Mouse (Mus musculus) mesoderm, embryonic 11.5 days (tissue): ENCODE data around the gene Bloc1s5.

Source experiments
- DNase-seq: peaks from one replicate; pipeline ENCODE4 v3.0.0-alpha.2; 2012; ENCODE audit warnings: low read depth, low spot score

The Bloc1s5 gene

GRCm38 (mm10) chr13:38573281-38573680 lies 61.6 kb downstream of the Bloc1s5 start:
- no peak for DNase-seq

DNA sequence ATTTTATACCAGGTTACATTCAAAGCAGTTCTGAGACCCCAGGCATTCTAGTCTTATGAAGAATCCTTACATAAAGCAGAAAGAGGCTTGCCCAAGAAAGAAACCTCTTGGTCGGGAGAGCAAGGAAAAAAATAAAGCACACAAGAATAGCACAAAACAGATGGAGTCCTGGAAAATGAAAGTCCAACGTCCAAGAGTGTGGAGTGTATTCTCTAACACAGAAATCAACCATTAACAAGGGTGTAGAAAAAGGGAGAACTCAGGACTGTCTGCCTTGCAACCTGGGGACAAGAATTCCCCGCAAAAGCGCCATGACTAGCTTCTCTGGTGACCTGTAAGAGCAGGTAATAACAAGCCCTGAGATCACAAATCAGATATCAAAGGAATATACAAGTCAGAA lies 69.7 kb downstream of the Bloc1s5 start:
- DNase-seq: no peak

DNA sequence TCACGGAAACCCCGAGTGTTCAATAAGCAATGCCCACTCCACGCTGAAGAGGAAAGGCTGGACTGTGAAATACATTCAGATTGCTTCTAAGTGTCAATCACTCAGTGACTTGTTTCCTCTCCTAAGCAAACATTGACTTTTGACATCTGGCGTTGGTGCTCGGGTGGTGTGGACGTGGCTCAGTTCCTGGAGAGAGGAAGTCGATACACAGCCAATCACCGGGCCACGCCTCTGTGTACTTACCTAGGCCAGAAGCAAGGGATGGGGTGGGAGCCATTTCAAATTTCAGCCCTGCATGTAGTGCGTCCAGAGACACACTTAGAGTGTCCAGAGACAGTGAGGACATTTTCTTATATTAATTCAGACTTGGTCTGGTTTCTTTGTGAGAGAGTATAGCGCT lies 80.3 kb downstream of the Bloc1s5 start:
- no peak for DNase-seq

- DNase-seq: no peak
Observed at GRCm38 (mm10) chr13:38554210-38554609, 80.7 kb downstream of the Bloc1s5 start.

DNA sequence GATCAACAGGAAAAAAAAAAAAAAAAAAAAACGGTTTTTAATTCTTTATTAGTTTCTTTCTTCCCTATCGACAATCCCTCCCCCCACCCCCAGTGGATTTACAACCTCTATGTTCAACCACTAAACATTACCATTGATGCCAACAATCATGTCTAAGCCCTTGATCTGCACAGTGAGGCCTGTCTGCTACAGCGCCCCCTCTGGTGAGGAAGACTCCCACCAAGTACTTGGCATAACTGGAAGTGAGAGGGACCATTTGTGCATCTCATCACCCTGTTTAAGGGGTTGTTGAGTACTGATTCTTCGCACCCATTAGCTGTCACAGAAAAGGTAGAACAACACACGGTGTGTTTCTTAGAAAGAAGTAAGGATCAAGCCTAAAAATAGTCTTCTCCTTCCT lies 86.2 kb downstream of the Bloc1s5 start:
- no peak for DNase-seq

GRCm38 (mm10) chr13:38547717-38548116 lies 87.2 kb downstream of the Bloc1s5 start:
- no peak for DNase-seq

DNA sequence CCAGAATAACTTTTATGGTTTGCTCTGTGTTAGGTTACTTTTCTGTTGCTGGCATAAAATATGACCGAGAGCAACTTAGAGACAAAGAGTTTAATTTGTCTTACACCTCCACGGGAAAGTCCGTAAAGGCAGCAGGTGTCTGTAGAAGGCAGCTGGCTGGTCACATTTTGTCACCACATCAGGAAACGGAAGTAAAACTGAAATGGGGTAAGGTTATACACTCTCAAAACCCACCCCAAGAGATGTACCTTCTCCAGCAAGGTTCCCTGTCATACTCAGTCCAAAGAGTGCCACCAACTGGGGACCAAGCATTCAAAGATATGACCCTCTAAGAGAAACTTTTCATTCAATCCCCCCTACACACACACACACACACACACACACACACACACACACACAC lies 88.2 kb downstream of the Bloc1s5 start:
- no peak for DNase-seq

DNA sequence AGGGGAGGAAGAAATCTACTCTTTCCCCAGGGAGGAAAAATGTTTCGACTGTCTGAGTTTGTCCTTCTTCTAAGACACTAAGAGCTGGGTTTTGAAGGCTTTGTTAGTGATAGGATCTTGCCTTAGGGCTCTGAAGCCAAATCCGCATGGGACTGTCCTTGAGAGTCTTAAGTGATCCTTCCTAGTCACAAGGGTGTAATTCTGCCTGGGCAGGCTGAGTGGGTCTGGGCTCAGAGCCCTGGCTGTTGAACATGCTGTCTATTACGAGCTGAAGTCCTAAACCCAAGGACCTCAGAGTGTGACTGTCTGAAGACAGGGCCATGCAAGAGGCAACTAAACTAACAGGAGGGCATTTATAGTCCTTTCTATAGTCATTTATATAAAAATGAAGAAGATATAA lies 89.4 kb downstream of the Bloc1s5 start:
- DNase-seq: no peak

DNA sequence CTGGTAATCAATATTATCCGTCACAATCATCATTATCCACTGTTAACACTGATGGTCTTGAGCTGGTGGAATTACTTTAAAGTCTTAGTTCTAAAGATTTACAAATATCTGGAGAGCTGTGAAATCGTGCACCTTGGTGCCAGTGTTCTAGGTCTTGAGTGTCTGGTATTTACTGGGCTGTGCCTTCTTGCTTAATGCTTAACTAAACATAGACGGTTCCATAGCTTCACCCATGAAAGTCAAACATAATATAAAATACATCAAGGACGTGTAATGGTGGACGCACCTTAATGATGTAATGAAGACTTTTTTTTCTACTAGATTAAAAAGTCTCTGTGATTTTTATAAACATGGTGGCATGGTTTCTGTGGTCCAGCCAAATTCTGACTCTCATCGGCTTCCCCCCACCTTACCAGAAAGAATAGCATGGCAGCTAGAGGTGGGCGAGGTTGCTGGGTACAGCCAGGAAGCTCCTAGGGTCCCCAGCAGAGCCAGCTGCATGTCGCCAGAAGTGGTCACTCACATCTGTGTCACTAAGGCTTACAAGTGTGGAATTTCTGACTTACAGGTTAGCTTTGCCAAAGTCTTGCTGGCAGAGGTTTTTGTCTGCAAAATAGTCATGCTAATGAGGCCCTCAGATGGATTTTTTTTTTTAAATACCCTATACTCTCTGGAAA lies 90.0 kb downstream of the Bloc1s5 start:
- no peak for DNase-seq

GRCm38 (mm10) chr13:38543455-38544125 lies 91.3 kb downstream of the Bloc1s5 start:
- no peak for DNase-seq
